Mouse (Mus musculus): Measurements from ENCODE around the gene Pex7.

The Pex7 gene

DNA sequence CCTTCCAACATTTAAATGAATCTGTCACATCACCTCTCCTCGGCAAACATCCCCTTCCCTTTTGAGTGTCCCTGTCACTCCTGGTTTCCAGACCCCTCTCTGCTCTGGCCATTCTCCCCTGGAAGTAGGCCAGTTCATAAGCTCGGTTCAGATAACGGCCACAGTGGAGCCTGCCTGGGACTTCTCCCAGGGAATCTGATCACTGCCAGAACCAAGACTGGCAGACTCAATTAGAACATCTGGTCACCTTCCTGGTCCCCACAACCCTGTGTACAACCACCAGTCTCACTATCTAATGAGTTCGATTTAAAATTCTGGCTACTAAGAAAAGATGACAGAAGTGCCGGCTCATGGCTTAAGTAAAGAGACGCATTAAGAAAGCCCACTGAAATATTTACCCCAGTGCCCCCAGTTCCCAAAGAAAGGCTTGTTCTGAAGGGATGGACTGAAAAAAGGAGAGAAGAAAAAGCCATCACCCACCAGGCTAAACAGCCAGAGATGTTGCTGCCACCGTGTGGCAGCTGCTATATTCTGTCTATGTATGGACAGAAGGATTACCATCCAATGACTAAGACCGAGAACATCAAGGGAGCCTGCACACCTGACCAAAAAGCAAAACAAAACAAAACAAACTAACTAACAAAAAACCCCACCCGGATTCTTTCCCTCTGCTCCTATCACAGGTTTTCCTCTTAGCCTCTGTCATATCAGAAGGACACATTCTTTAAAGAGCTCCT lies 95.9 kb downstream of the Pex7 start:
- DNase-seq (ENCODE audit: low spot score in 2 of 2), result no peak

DNA sequence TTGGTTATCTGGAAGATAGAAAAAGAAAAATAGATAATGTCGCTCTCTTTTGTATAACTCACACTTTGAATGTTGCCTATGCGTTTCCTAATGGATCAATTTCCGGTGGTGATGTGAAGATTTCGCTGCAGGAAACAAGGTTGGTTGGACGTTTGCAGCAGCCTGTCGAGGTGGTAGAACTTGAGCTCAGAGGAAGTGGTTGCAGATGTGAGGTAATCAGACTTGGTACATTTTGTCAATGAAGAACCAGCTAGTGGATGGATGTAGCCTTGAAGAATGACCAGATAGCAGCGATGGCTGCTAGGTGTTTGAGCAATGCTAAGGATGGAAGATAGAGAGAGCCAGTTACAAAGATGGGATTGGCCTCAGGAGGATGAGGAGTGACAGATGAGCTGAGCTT lies 102.7 kb downstream of the Pex7 start:
- no peak for DNase-seq (ENCODE audit: low spot score in 2 of 2)
